Mouse (Mus musculus) neural tube, embryonic 12.5 days (tissue): ENCODE data around the gene Mapk13. TPM values are rescaled to one million over a fixed set of nuclear protein-coding genes. Genes with fewer than 3 reads are reported as not detected.

ENCODE experiments used
- ATAC-seq: fragments of 200-750 bp; cut with Nextera tagmentation; 2 replicates; pipeline ENCODE4 v1.8.0; 2017; ENCODE audit warnings: low read depth, mild to moderate bottlenecking, moderate TSS enrichment, moderate library complexity; ENCODE audit not compliant: low FRiP score
- H3K27ac ChIP-seq: fragments of 300-500 bp; sonication (generic); 2 replicates; pipeline ENCODE4 v1.5.1; 2016
- H3K27me3 ChIP-seq: fragments of 300-500 bp; sonication (generic); replicated peaks from 2 replicates; pipeline ENCODE4 v1.6.1; 2016; ENCODE audit warnings: mild to moderate bottlenecking
- H3K36me3 ChIP-seq: fragments of 300-500 bp; sonication (generic); 2 replicates; pipeline ENCODE4 v1.6.1; 2016; ENCODE audit warnings: mild to moderate bottlenecking
- H3K4me1 ChIP-seq: fragments of 300-500 bp; sonication (generic); 2 replicates; pipeline ENCODE4 v1.6.1; 2016
- H3K4me2 ChIP-seq: fragments of 300-500 bp; sonication (generic); replicated peaks from 2 replicates; pipeline ENCODE4 v1.6.1; 2016; ENCODE audit warnings: mild to moderate bottlenecking
- H3K4me3 ChIP-seq: fragments of 300-500 bp; sonication (generic); 2 replicates; pipeline ENCODE4 v1.5.1; 2016
- H3K9ac ChIP-seq: fragments of 300-500 bp; sonication (generic); 2 replicates; pipeline ENCODE4 v1.6.1; 2016; ENCODE audit warnings: mild to moderate bottlenecking
- H3K9me3 ChIP-seq: fragments of 300-500 bp; sonication (generic); 2 replicates; pipeline ENCODE4 v1.6.1; 2016; ENCODE audit warnings: mild to moderate bottlenecking
- WGBS: fragments of 180-500 bp; shearing (Covaris S2); methylation state at CpG from one replicate; pipeline ENCODE4 v1.1.7; 2016; 5-methylcytosine and 5-hydroxymethylcytosine counted together
- polyA plus RNA-seq: library from polyadenylated mRNA; unstranded; fragments of >200 nt; fragmentation: Nextera tagmentation; extraction: Ambion mirVana; gene quantifications from 2 replicates; pipeline ENCODE4 v1.2.1, GENCODE M21; 2016

Gene Mapk13
- polyA plus RNA-seq, 1 experiment from 2014 or later, result 1.9 TPM

- Histone ChIP-seq H3K27me3 (no peaks in the 10 kb centered on the region), H3K4me2 (no peak overlapping the region), H3K9me3 (no peaks in the 10 kb centered on the region), H3K4me1 (no peaks in the 10 kb centered on the region), H3K9ac (no peak overlapping the region), H3K27ac (no peak overlapping the region), H3K36me3 (peaks cover 88% of the 10 kb centered on the region), H3K4me3 (no peak overlapping the region)
- 96% methylated on average over 13 of the region's 13 CpGs for whole genome bisulfite sequencing
- ATAC-seq, result no peak
Observed at GRCm38 (mm10) chr17:28823004-28823745, 54.1 kb downstream of the Mapk13 start.

GRCm38 (mm10) chr17:28823749-28824148 lies 54.7 kb downstream of the Mapk13 start:
- Histone ChIP-seq H3K27ac (no peak overlapping the region), H3K9me3 (no peaks in the 10 kb centered on the region), H3K4me3 (no peak overlapping the region), H3K9ac (no peak overlapping the region), H3K4me1 (no peaks in the 10 kb centered on the region), H3K27me3 (no peaks in the 10 kb centered on the region), H3K4me2 (no peak overlapping the region), H3K36me3 (peaks cover 88% of the 10 kb centered on the region)
- no peak for ATAC-seq
- WGBS, result 84% methylated on average over 11 of the region's 11 CpGs

GRCm38 (mm10) chr17:28824896-28825295 lies 55.8 kb downstream of the Mapk13 start:
- Histone ChIP-seq H3K4me2 (no peak overlapping the region), H3K27me3 (no peaks in the 10 kb centered on the region), H3K27ac (no peak overlapping the region), H3K9me3 (no peaks in the 10 kb centered on the region), H3K4me1 (no peaks in the 10 kb centered on the region), H3K4me3 (no peak overlapping the region), H3K9ac (no peak overlapping the region), H3K36me3 (peaks cover 88% of the 10 kb centered on the region)
- ATAC-seq, result no peak
- 87% methylated on average over 6 of the region's 6 CpGs for WGBS

- H3K36me3 ChIP-seq, result peaks cover 88% of the 10 kb centered on the region
- no peaks in the 10 kb centered on the region for H3K9me3 ChIP-seq
- no peak for ATAC-seq
- WGBS, result 88% methylated on average over 6 of the region's 6 CpGs
- no peak overlapping the region for H3K4me2 ChIP-seq
- no peak overlapping the region for H3K9ac ChIP-seq
- no peak overlapping the region for H3K4me3 ChIP-seq
- H3K27ac ChIP-seq, result no peak overlapping the region
- H3K4me1 ChIP-seq, result no peaks in the 10 kb centered on the region
- no peaks in the 10 kb centered on the region for H3K27me3 ChIP-seq
Observed at GRCm38 (mm10) chr17:28825359-28826041, 56.4 kb downstream of the Mapk13 start.

GRCm38 (mm10) chr17:28827665-28828231 lies 58.7 kb downstream of the Mapk13 start:
- WGBS, result 93% methylated on average over 8 of the region's 8 CpGs

GRCm38 (mm10) chr17:28829120-28829519 lies 60.0 kb downstream of the Mapk13 start:
- ATAC-seq, result no peak
- Histone ChIP-seq H3K4me2 (no peak overlapping the region), H3K4me1 (no peaks in the 10 kb centered on the region), H3K4me3 (no peak overlapping the region), H3K9me3 (no peaks in the 10 kb centered on the region), H3K27ac (no peak overlapping the region), H3K9ac (no peak overlapping the region), H3K27me3 (no peaks in the 10 kb centered on the region), H3K36me3 (peaks cover 75% of the 10 kb centered on the region)
- 90% methylated on average over 14 of the region's 14 CpGs for WGBS

More at GRCm38 (mm10) chr17:28827665-28828231, 58.7 kb downstream of the Mapk13 start:
- Histone ChIP-seq H3K4me2 (no peak overlapping the region), H3K4me1 (no peaks in the 10 kb centered on the region), H3K27me3 (no peaks in the 10 kb centered on the region), H3K27ac (no peak overlapping the region), H3K4me3 (no peak overlapping the region), H3K9me3 (no peaks in the 10 kb centered on the region), H3K36me3 (peaks cover 85% of the 10 kb centered on the region), H3K9ac (no peak overlapping the region)
- no peak for ATAC-seq

Other genes with a start within 250 kb of the Mapk13 start
- not detected in 2 replicates for gene Armc12, start 238.5 kb upstream of the Mapk13 start, polyA plus RNA-seq
- gene Clpsl2, start 219.9 kb upstream of the Mapk13 start, polyA plus RNA-seq, result not detected in 2 replicates
- not detected in 2 replicates for gene Clps, start 208.5 kb upstream of the Mapk13 start, polyA plus RNA-seq
- 3.5 and 3.9 TPM in 2 replicates for gene Lhfpl5, start 193.7 kb upstream of the Mapk13 start, polyA plus RNA-seq
- 96.1 and 107 TPM in 2 replicates for gene Srpk1, start 146.6 kb upstream of the Mapk13 start, polyA plus RNA-seq
- 0.45 and 0.75 TPM in 2 replicates for gene Slc26a8, start 79.1 kb upstream of the Mapk13 start, polyA plus RNA-seq
- gene Mapk14, start 78.0 kb upstream of the Mapk13 start, polyA plus RNA-seq, result 40.8 and 42.7 TPM in 2 replicates
- gene AC170998.1, start 43.2 kb upstream of the Mapk13 start, polyA plus RNA-seq, result 2.6 and 3.3 TPM in 2 replicates
- 10.9 and 12.1 TPM in 2 replicates for gene Brpf3, start 31.8 kb downstream of the Mapk13 start, polyA plus RNA-seq
- gene Pnpla1, start 89.1 kb downstream of the Mapk13 start, polyA plus RNA-seq, result not detected in 2 replicates
- gene 4930539E08Rik, start 146.0 kb downstream of the Mapk13 start, polyA plus RNA-seq, result 0.09 and 0.38 TPM in 2 replicates
- not detected in 2 replicates for gene Pxt1, start 174.5 kb downstream of the Mapk13 start, polyA plus RNA-seq
- 115 and 117 TPM in 2 replicates for gene Kctd20, start 182.7 kb downstream of the Mapk13 start, polyA plus RNA-seq
- 148 and 157 TPM in 2 replicates for gene Stk38, start 238.7 kb downstream of the Mapk13 start, polyA plus RNA-seq